Comparison of ENCODE assay signal across 11 mouse cellular contexts in genomic region chr8:122751342-122751741, GRCm38 (mm10). TPM values are rescaled to one million over a fixed set of nuclear protein-coding genes. Genes with fewer than 3 reads are reported as not detected.
DNase-seq lines count a peak whose midpoint lies in the region; ATAC-seq lines count a peak whose summit lies in the region.
"Had no signal": no experiment of that assay in that cellular context is flagged by ENCODE, and none has a peak within 500 bp of the region (broad histone marks: within the 10 kb centered on the region; RNA-seq: fewer than 3 reads in every experiment).

No protein-coding gene starts in this region.

- no peaks in the 10 kb centered on the region for H3K36me3 ChIP-seq in neural tube, embryonic 13.5 days
- no peaks in the 10 kb centered on the region for H3K36me3 ChIP-seq in kidney, embryonic 14.5 days (ENCODE audit: control insufficient read depth, insufficient read depth, low read length)

- 49% methylated on average over 5 of the region's 5 CpGs for WGBS in neural tube, embryonic 13.5 days
- 79% methylated on average over 5 of the region's 5 CpGs for WGBS in kidney, embryonic 14.5 days

- ATAC-seq in neural tube, embryonic 13.5 days (ENCODE audit: low read depth), result peak; percentile 76
- ATAC-seq in kidney, embryonic 14.5 days (ENCODE audit: low FRiP score, low TSS enrichment), result no peak

- peak overlapping the region; percentile 29 for H3K4me3 ChIP-seq in neural tube, embryonic 13.5 days
- no peak overlapping the region for H3K4me3 ChIP-seq in kidney, embryonic 14.5 days (ENCODE audit: low read length)

- peaks cover 62% of the 10 kb centered on the region for H3K4me1 ChIP-seq in neural tube, embryonic 13.5 days (replicated peaks)
- no peaks in the 10 kb centered on the region for H3K4me1 ChIP-seq in kidney, embryonic 14.5 days (ENCODE audit: control insufficient read depth, insufficient read depth, low read length)

- H3K9me3 ChIP-seq in neural tube, embryonic 13.5 days, result no peaks in the 10 kb centered on the region
- no peaks in the 10 kb centered on the region for H3K9me3 ChIP-seq in kidney, embryonic 14.5 days (ENCODE audit: control insufficient read depth, low read length)

- intact Hi-C loops in heart, postnatal 25 days (cut with DNase I), result no loop called here

- DNase-seq in gastrocnemius, postnatal 10 days, result peak; percentile 36
- DNase-seq in gastrocnemius, postnatal 25 days, result no peak
- peak; percentile 49 for DNase-seq in lung, postnatal 10 days
- no peak for DNase-seq in lung, postnatal 36 days
- peak; percentile 97 for DNase-seq in cerebellum, postnatal 10 days
- no peak for DNase-seq in heart, postnatal 25 days (ENCODE audit: low spot score)
- DNase-seq: heart, postnatal 10 days; kidney, postnatal 25 days; lung, embryonic 14.5 days had no signal

- H3K9ac ChIP-seq in neural tube, embryonic 13.5 days, result peak overlapping the region; percentile 63
- no peak overlapping the region for H3K9ac ChIP-seq in kidney, embryonic 14.5 days (ENCODE audit: low read depth, low read length)
- H3K9ac ChIP-seq: lung, embryonic 14.5 days had no signal

- 0 out of 2 replicates have a peak, but pooled peaks cover 7% of the 10 kb centered on the region for H3K27me3 ChIP-seq in neural tube, embryonic 13.5 days
- 0 out of 2 replicates have a peak, but pooled peaks cover 2% of the 10 kb centered on the region for H3K27me3 ChIP-seq in kidney, embryonic 14.5 days (ENCODE audit: control insufficient read depth, insufficient read depth, low read length)

- peak overlapping the region; percentile 48 for H3K4me2 ChIP-seq in neural tube, embryonic 13.5 days
- H3K4me2 ChIP-seq in kidney, embryonic 14.5 days (replicated peaks; ENCODE audit: low read depth, low read length), result no peak overlapping the region
- H3K4me2 ChIP-seq: lung, embryonic 14.5 days had no signal

- H3K27ac ChIP-seq in neural tube, embryonic 13.5 days (replicated peaks), result peak overlapping the region; percentile 99
- no peak overlapping the region for H3K27ac ChIP-seq in kidney, embryonic 14.5 days (ENCODE audit: low read depth, low read length)

RNA-seq across cellular contexts. Expression of gene Acsf3, which starts 23.9 kb away (rescaled TPM):
- 10 to 100 TPM; 14.3 to 15.0 TPM for total RNA-seq in gastrocnemius, postnatal 10 days (2021)
- 10 to 100 TPM; 12.9 to 13.3 TPM for total RNA-seq in gastrocnemius, postnatal 25 days (2021)
- polyA plus RNA-seq in neural tube, embryonic 13.5 days (2015; fragmentation: Nextera tagmentation; extraction: Ambion mirVana), result 15.6 and 17.1 TPM in 2 replicates
- total RNA-seq in heart, postnatal 25 days (2021), result 10 to 100 TPM; 29.4 to 31.7 TPM
- 16.1 and 20.2 TPM in 2 replicates for polyA plus RNA-seq in kidney, embryonic 14.5 days (2014; fragmentation: Nextera tagmentation; extraction: Ambion mirVana)

RNA-seq across cellular contexts. Expression of gene Cbfa2t3, which starts 52.4 kb away (rescaled TPM):
- 10 to 100 TPM; 19.0 to 20.1 TPM for total RNA-seq in gastrocnemius, postnatal 10 days (2021)
- total RNA-seq in gastrocnemius, postnatal 25 days (2021), result 10 to 100 TPM; 19.0 to 27.8 TPM
- 21.2 and 22.2 TPM in 2 replicates for polyA plus RNA-seq in neural tube, embryonic 13.5 days (2015; fragmentation: Nextera tagmentation; extraction: Ambion mirVana)
- 10 to 100 TPM; 18.5 to 25.3 TPM for total RNA-seq in heart, postnatal 25 days (2021)
- 3.6 and 3.7 TPM in 2 replicates for polyA plus RNA-seq in kidney, embryonic 14.5 days (2014; fragmentation: Nextera tagmentation; extraction: Ambion mirVana)

Comparison
In these comparisons a context has a peak if more than half of its experiments do, and no peak if none do; other contexts are left out.
1. DNase-seq: peak in gastrocnemius, postnatal 10 days (single experiment), lung, postnatal 10 days (single experiment) and cerebellum, postnatal 10 days (2 of 2); none in gastrocnemius, postnatal 25 days (single experiment), lung, postnatal 36 days (single experiment) and heart, postnatal 25 days (single experiment).